ENCODE assay signal across 8 mouse cellular contexts in genomic region chr1:34485461-34486188, GRCm38 (mm10). TPM values are rescaled to one million over a fixed set of nuclear protein-coding genes. Genes with fewer than 3 reads are reported as not detected.
A peak's percentile ranks its signal among the peaks of the same experiment; 100 is the strongest.
DNase-seq lines count a peak whose midpoint lies in the region; ATAC-seq lines count a peak whose summit lies in the region.

No protein-coding gene starts in this region.

- peak; percentile 71 for ATAC-seq in granulocyte monocyte progenitor cell, adult 5-6 weeks (replicated peaks; ENCODE audit: poor library complexity, severe bottlenecking)
- ATAC-seq in limb, embryonic 13.5 days (ENCODE audit: low FRiP score, low read depth) = no peak
- ATAC-seq in midbrain, embryonic 14.5 days (ENCODE audit: low FRiP score, low TSS enrichment) = no peak; the same call in 1 of the 2 replicates

- 6% methylated on average over 25 of the region's 25 CpGs for WGBS in limb, embryonic 13.5 days
- WGBS in midbrain, embryonic 14.5 days = 10% methylated on average over 25 of the region's 25 CpGs

- no peak overlapping the region for H3K27ac ChIP-seq in limb, embryonic 13.5 days
- H3K27ac ChIP-seq in midbrain, embryonic 14.5 days (replicated peaks; ENCODE audit: low read depth, low read length) = no peak overlapping the region

- H3K4me3 ChIP-seq in limb, embryonic 13.5 days = peak overlapping the region; percentile 29
- H3K4me3 ChIP-seq in midbrain, embryonic 14.5 days (replicated peaks; ENCODE audit: low read depth, low read length) = peak overlapping the region; percentile 30

- peaks cover 13% of the 10 kb centered on the region; the same call in 1 of the 2 replicates for H3K4me1 ChIP-seq in limb, embryonic 13.5 days
- H3K4me1 ChIP-seq in midbrain, embryonic 14.5 days (ENCODE audit: control insufficient read depth, insufficient read depth, low read length) = no peaks in the 10 kb centered on the region

- peak overlapping the region; percentile 58 for H3K4me2 ChIP-seq in limb, embryonic 13.5 days (replicated peaks)
- peak overlapping the region; percentile 56 for H3K4me2 ChIP-seq in midbrain, embryonic 14.5 days (ENCODE audit: low read length)

- H3K36me3 ChIP-seq in limb, embryonic 13.5 days = no peaks in the 10 kb centered on the region
- no peaks in the 10 kb centered on the region for H3K36me3 ChIP-seq in midbrain, embryonic 14.5 days (ENCODE audit: control insufficient read depth, insufficient read depth, low read length)

- H3K9me3 ChIP-seq in limb, embryonic 13.5 days = no peaks in the 10 kb centered on the region
- H3K9me3 ChIP-seq in midbrain, embryonic 14.5 days (ENCODE audit: control insufficient read depth, low read length) = no peaks in the 10 kb centered on the region

- peaks cover 17% of the 10 kb centered on the region for H3K27me3 ChIP-seq in limb, embryonic 13.5 days
- no peaks in the 10 kb centered on the region for H3K27me3 ChIP-seq in midbrain, embryonic 14.5 days (ENCODE audit: control insufficient read depth, insufficient read depth, low read length)

- peak; percentile 25 for DNase-seq in adrenal gland, adult 2 months
- no peak for DNase-seq in adrenal gland, adult 18-20 months (ENCODE audit: low spot score in 2 of 2)
- peak; percentile 84 for DNase-seq in cerebellum, adult 9-11 months
- peak; percentile 22 to 52 for DNase-seq in kidney, adult 8-10 months
- DNase-seq in midbrain, embryonic 14.5 days = peak; percentile 81
- peak; percentile 47 to 52 for DNase-seq in spleen, postnatal 14 days (ENCODE audit: low spot score in 2 of 2)

- H3K9ac ChIP-seq in limb, embryonic 13.5 days = peak overlapping the region; percentile 48; the same call in 1 of the 2 replicates
- H3K9ac ChIP-seq in midbrain, embryonic 14.5 days (replicated peaks; ENCODE audit: low read length) = peak overlapping the region; percentile 37; the same call in 1 of the 2 replicates

RNA-seq across cellular contexts. Expression of gene Prss39, which starts 12.6 kb away (rescaled TPM):
- not detected for total RNA-seq in adrenal gland, adult 2 months (2021)
- not detected in 2 replicates for polyA plus RNA-seq in adrenal gland, adult 2 months (2012; rRNA removed)
- total RNA-seq in adrenal gland, adult 18-20 months (2021) = not detected
- 1.2 TPM in 1 of 2 replicates, not detected in the other for total RNA-seq in granulocyte monocyte progenitor cell, adult 5-6 weeks (2014; fragmentation: Nextera tagmentation)
- not detected in 2 replicates for total RNA-seq in granulocyte monocyte progenitor cell, adult 5-6 weeks (2017)
- not detected in 2 replicates for polyA plus RNA-seq in limb, embryonic 13.5 days (2015; fragmentation: Nextera tagmentation; extraction: Ambion mirVana)
- polyA plus RNA-seq in midbrain, embryonic 14.5 days (2014; fragmentation: Nextera tagmentation; extraction: Ambion mirVana) = not detected in 2 replicates

RNA-seq across cellular contexts. Expression of gene Ptpn18, which starts 26.1 kb away (rescaled TPM):
- 1 to 10 TPM; 2.8 to 3.3 TPM for total RNA-seq in adrenal gland, adult 2 months (2021)
- polyA plus RNA-seq in adrenal gland, adult 2 months (2012; rRNA removed) = 71.5 and 109 TPM in 2 replicates
- total RNA-seq in adrenal gland, adult 18-20 months (2021) = 1 to 10 TPM; 3.1 to 8.9 TPM
- 46.9 and 56.7 TPM in 2 replicates for total RNA-seq in granulocyte monocyte progenitor cell, adult 5-6 weeks (2014; fragmentation: Nextera tagmentation)
- total RNA-seq in granulocyte monocyte progenitor cell, adult 5-6 weeks (2017) = 292 and 344 TPM in 2 replicates
- 12.5 and 19.3 TPM in 2 replicates for polyA plus RNA-seq in limb, embryonic 13.5 days (2015; fragmentation: Nextera tagmentation; extraction: Ambion mirVana)
- 3.0 and 4.0 TPM in 2 replicates for polyA plus RNA-seq in midbrain, embryonic 14.5 days (2014; fragmentation: Nextera tagmentation; extraction: Ambion mirVana)

RNA-seq across cellular contexts. Expression of gene Imp4, which starts 46.0 kb away (rescaled TPM):
- 10 to 100 TPM; 60.7 to 76.7 TPM for total RNA-seq in adrenal gland, adult 2 months (2021)
- polyA plus RNA-seq in adrenal gland, adult 2 months (2012; rRNA removed) = 36.1 and 38.1 TPM in 2 replicates
- 10 to 100 TPM; 65.2 to 68.7 TPM for total RNA-seq in adrenal gland, adult 18-20 months (2021)
- total RNA-seq in granulocyte monocyte progenitor cell, adult 5-6 weeks (2014; fragmentation: Nextera tagmentation) = 45.9 and 50.4 TPM in 2 replicates
- total RNA-seq in granulocyte monocyte progenitor cell, adult 5-6 weeks (2017) = 26.2 and 35.9 TPM in 2 replicates
- 74.9 and 81.3 TPM in 2 replicates for polyA plus RNA-seq in limb, embryonic 13.5 days (2015; fragmentation: Nextera tagmentation; extraction: Ambion mirVana)
- 52.3 and 61.1 TPM in 2 replicates for polyA plus RNA-seq in midbrain, embryonic 14.5 days (2014; fragmentation: Nextera tagmentation; extraction: Ambion mirVana)

RNA-seq across cellular contexts. Expression of gene Ccdc115, which starts 46.2 kb away (rescaled TPM):
- total RNA-seq in adrenal gland, adult 2 months (2021) = 10 to 100 TPM; 13.5 to 16.6 TPM
- polyA plus RNA-seq in adrenal gland, adult 2 months (2012; rRNA removed) = 14.0 and 16.6 TPM in 2 replicates
- 10 to 100 TPM; 16.0 to 18.0 TPM for total RNA-seq in adrenal gland, adult 18-20 months (2021)
- total RNA-seq in granulocyte monocyte progenitor cell, adult 5-6 weeks (2014; fragmentation: Nextera tagmentation) = 45.7 and 60.2 TPM in 2 replicates
- 70.6 and 81.4 TPM in 2 replicates for total RNA-seq in granulocyte monocyte progenitor cell, adult 5-6 weeks (2017)
- 50.7 and 51.5 TPM in 2 replicates for polyA plus RNA-seq in limb, embryonic 13.5 days (2015; fragmentation: Nextera tagmentation; extraction: Ambion mirVana)
- 65.5 and 67.2 TPM in 2 replicates for polyA plus RNA-seq in midbrain, embryonic 14.5 days (2014; fragmentation: Nextera tagmentation; extraction: Ambion mirVana)

RNA-seq across cellular contexts. Expression of gene Cfc1, which starts 49.8 kb away (rescaled TPM):
- total RNA-seq in adrenal gland, adult 2 months (2021) = not detected
- not detected in 2 replicates for polyA plus RNA-seq in adrenal gland, adult 2 months (2012; rRNA removed)
- not detected for total RNA-seq in adrenal gland, adult 18-20 months (2021)
- total RNA-seq in granulocyte monocyte progenitor cell, adult 5-6 weeks (2014; fragmentation: Nextera tagmentation) = not detected in 2 replicates
- not detected in 2 replicates for total RNA-seq in granulocyte monocyte progenitor cell, adult 5-6 weeks (2017)
- polyA plus RNA-seq in limb, embryonic 13.5 days (2015; fragmentation: Nextera tagmentation; extraction: Ambion mirVana) = 0.19 and 0.24 TPM in 2 replicates
- not detected in 2 replicates for polyA plus RNA-seq in midbrain, embryonic 14.5 days (2014; fragmentation: Nextera tagmentation; extraction: Ambion mirVana)

Comparison
In these comparisons a context has a peak if more than half of its experiments do, and no peak if none do; other contexts are left out.
1. DNase-seq: peak in adrenal gland, adult 2 months (single experiment), cerebellum, adult 9-11 months (single experiment), kidney, adult 8-10 months (2 of 2), midbrain, embryonic 14.5 days (single experiment) and spleen, postnatal 14 days (2 of 2); none in adrenal gland, adult 18-20 months (0 of 2).
2. RNA of gene Ptpn18, which starts 26.1 kb away (total RNA-seq): 46.9 to 344 TPM in granulocyte monocyte progenitor cell, adult 5-6 weeks; 3.1 to 8.9 TPM in adrenal gland, adult 18-20 months and 2.8 to 3.3 TPM in adrenal gland, adult 2 months; every median in the first group is over 4 times any median in the second.